Mouse (Mus musculus) heart, adult 2 months (tissue): ENCODE measurements around the gene Xirp2. TPM values are rescaled to one million over a fixed set of nuclear protein-coding genes. Genes with fewer than 3 reads are reported as not detected.

Experiments
- DNase-seq, 2 experiments: peaks; one replicate each; pipeline ENCODE4 v3.0.0; 2021
- H3K27ac ChIP-seq: fragments of 200-600 bp; 2 replicates; pipeline ENCODE4 v1.8.1; 2022
- H3K27me3 ChIP-seq: fragments of 200-500 bp; 2 replicates; pipeline ENCODE4 v1.6.1; 2012; ENCODE audit warnings: mild to moderate bottlenecking, low read length, inconsistent platforms, mixed read lengths; ENCODE audit not compliant: control insufficient read depth, insufficient read depth
- H3K36me3 ChIP-seq: fragments of 200-500 bp; 2 replicates; pipeline ENCODE4 v1.6.1; 2012; ENCODE audit warnings: low read length, inconsistent platforms; ENCODE audit not compliant: control insufficient read depth, insufficient read depth
- H3K4me1 ChIP-seq: fragments of 200-500 bp; 2 replicates; pipeline ENCODE4 v1.6.1; 2011; ENCODE audit warnings: low read length; ENCODE audit not compliant: control insufficient read depth, insufficient read depth
- H3K4me3 ChIP-seq: fragments of 200-600 bp; 2 replicates; pipeline ENCODE4 v1.8.1; 2022
- H3K79me2 ChIP-seq: fragments of 200-500 bp; replicated peaks from 2 replicates; pipeline ENCODE4 v1.6.1; 2012; ENCODE audit warnings: mild to moderate bottlenecking, inconsistent platforms, low read length, moderate library complexity, mixed read lengths; ENCODE audit not compliant: control insufficient read depth, insufficient read depth
- H3K9ac ChIP-seq: fragments of 200-500 bp; 2 replicates; pipeline ENCODE4 v1.6.1; 2012; ENCODE audit warnings: low read depth, mild to moderate bottlenecking, control low read depth, inconsistent platforms, low read length, mixed read lengths
- CTCF ChIP-seq: fragments of 200-600 bp; IDR thresholded peaks from 2 replicates; pipeline ENCODE4 v1.8.1; 2022; ENCODE audit warnings: antibody characterized with exemption, mild to moderate bottlenecking, moderate library complexity
- EP300 ChIP-seq: fragments of 200-500 bp; IDR thresholded peaks from 2 replicates; pipeline ENCODE4 v1.6.1; 2011; ENCODE audit warnings: low read depth, low read length, control low read depth; ENCODE audit not compliant: insufficient read depth
- POLR2A ChIP-seq: fragments of 200-500 bp; IDR thresholded peaks from 2 replicates; pipeline ENCODE4 v1.6.1; 2011; ENCODE audit warnings: mild to moderate bottlenecking, low read depth, low read length, control low read depth; ENCODE audit not compliant: insufficient read depth
- WGBS: fragments of 180-500 bp; shearing (Covaris S2); methylation state at CpG from one replicate; pipeline ENCODE4 v1.1.7; 2018; 5-methylcytosine and 5-hydroxymethylcytosine counted together
- intact Hi-C: fragments of 180-260 bp; cut with DNase I; formaldehyde crosslinking; loops from one replicate; pipeline ENCODE4 v1.15.1; 2025
- polyA plus RNA-seq: library from polyadenylated mRNA; depleted of rRNA; stranded (reverse); fragments of >200 nt; gene quantifications from 2 replicates; pipeline ENCODE4 v1.2.3, GENCODE M21; 2012
- total RNA-seq, 2 experiments: library from RNA; stranded (reverse); gene quantifications; 2 replicates each; pipeline ENCODE4 v1.2.3; 2021

Gene Xirp2
- total and polyA plus RNA-seq, 3 experiments: 13.6 to 321 (median 268) TPM

DNA sequence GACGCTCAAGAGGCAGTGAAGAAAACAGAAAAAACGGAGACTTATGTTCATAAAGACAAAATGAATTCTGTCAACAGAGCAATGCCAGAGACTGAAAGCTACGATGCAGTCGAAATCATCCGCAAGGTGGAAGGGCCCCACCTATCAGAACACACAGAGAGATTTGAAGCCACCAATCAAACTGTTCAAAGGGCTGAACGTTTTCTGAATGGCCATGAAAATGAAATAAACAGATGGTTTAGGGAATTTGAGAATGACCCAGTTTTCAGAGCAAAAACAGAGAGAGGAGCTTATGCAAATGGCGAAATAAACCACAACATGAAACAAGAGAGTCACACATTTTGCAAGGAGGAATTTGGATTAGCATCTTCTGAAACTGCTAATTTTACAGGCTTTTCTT lies 70.6 kb downstream of the Xirp2 start:
- TF ChIP-seq POLR2A (no peak), CTCF (no peak)
- no peak overlapping the region for H3K4me3 ChIP-seq
- H3K4me1 ChIP-seq: no peaks in the 10 kb centered on the region
- no peaks in the 10 kb centered on the region for H3K79me2 ChIP-seq
- no peak overlapping the region for H3K27ac ChIP-seq
- H3K27me3 ChIP-seq: no peaks in the 10 kb centered on the region
- WGBS: 86% methylated on average over 7 of the region's 7 CpGs
- H3K9ac ChIP-seq: no peak overlapping the region
- no peaks in the 10 kb centered on the region for H3K36me3 ChIP-seq
- intact Hi-C loops: no loop called here
- no peak for DNase-seq

DNA sequence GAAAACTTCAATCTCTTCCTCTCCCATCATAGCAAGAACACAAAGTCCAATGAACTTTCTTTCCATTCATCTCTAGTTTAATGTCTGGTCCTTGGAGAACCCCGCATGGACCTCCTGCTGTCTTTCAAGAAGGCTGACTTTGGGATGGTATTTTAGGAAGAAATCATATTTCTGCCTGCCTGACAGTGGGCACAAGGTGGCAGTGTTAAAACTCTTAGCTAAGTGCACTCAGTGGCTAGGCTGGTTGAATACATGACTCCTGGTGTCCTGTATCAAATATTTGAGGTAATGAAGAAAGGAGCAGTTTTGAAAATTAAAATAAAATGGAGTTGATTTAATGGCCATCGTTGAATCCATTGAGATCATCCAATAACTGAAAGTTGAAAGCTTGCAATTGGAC lies 89.5 kb downstream of the Xirp2 start:
- H3K4me3 ChIP-seq: no peak overlapping the region
- DNase-seq: no peak
- no peak overlapping the region for H3K9ac ChIP-seq
- no peaks in the 10 kb centered on the region for H3K79me2 ChIP-seq
- 95% methylated on average over 2 of the region's 2 CpGs for whole genome bisulfite sequencing
- H3K27me3 ChIP-seq: no peaks in the 10 kb centered on the region
- no peaks in the 10 kb centered on the region for H3K36me3 ChIP-seq
- no peaks in the 10 kb centered on the region for H3K4me1 ChIP-seq
- intact Hi-C loops: loop anchor here (10.0 kb wide), 1 partner anchor 809 kb away; no protein-coding TSS in a partner anchor
- TF ChIP-seq EP300 (no peak), CTCF (peak; percentile 59), POLR2A (no peak)
- no peak overlapping the region for H3K27ac ChIP-seq

DNA sequence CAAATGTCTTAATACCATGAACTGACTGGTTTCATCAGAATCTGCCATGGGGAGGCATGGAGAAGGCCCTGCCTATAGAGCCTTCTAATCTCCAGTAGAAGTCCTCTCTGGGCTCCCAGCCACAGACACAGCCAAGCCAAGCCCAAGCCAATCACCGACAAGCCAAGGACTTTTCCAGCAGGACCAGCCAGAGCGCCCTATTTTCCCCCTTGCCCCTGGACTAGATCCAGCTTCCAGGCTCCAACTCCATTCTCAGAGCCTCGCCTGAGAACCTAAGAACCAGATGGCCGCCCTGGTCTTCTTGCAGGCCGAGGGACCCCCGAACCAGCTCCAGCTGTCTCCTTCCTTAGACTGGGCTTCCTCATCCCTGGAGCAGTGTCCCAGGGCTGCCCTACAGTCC lies 93.6 kb downstream of the Xirp2 start:
- no peak overlapping the region for H3K27ac ChIP-seq
- no peaks in the 10 kb centered on the region for H3K36me3 ChIP-seq
- no peaks in the 10 kb centered on the region for H3K27me3 ChIP-seq
- 73% methylated on average over 6 of the region's 6 CpGs for WGBS
- no peaks in the 10 kb centered on the region for H3K4me1 ChIP-seq
- H3K79me2 ChIP-seq: no peaks in the 10 kb centered on the region
- H3K4me3 ChIP-seq: no peak overlapping the region
- TF ChIP-seq EP300 (no peak), CTCF (no peak), POLR2A (no peak)
- peak in 1 of 2 experiments; percentile 7 for DNase-seq
- intact Hi-C loops: loop anchor here (10.0 kb wide), 1 partner anchor 805 kb away; no protein-coding TSS in a partner anchor
- H3K9ac ChIP-seq: no peak overlapping the region

GRCm38 (mm10) chr2:67541957-67542696 lies 96.3 kb downstream of the Xirp2 start:
- no peak for TF ChIP-seq EP300
- Histone ChIP-seq H3K79me2 (no peaks in the 10 kb centered on the region), H3K36me3 (no peaks in the 10 kb centered on the region), H3K4me3 (no peak overlapping the region), H3K4me1 (no peaks in the 10 kb centered on the region), H3K27ac (no peak overlapping the region), H3K9ac (no peak overlapping the region), H3K27me3 (no peaks in the 10 kb centered on the region)
- intact Hi-C loops: no loop called here
- no peak for DNase-seq
- WGBS: 60% methylated on average over 11 of the region's 11 CpGs

DNA sequence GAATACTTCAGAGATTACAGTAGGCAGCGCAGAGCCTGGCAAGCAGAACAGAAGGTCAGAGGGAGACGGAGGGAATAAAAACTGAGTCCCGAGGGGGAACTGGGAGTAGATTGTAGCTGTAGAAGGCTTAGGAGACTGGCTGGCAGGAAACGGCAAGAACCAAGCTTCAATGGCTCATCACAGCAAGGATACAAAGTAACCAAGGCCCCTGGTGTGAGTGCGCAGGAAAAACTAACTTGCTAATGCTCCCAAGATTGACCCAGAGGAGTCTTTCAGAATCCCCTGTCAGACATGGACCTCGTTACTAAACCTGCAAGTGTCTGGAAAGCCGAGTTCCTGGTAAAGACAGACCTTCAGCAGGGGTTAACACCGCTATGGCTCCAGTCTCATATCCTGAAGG lies 98.6 kb downstream of the Xirp2 start:
- intact Hi-C loops: no loop called here
- H3K36me3 ChIP-seq: no peaks in the 10 kb centered on the region
- TF ChIP-seq CTCF (no peak), EP300 (no peak), POLR2A (no peak)
- H3K27me3 ChIP-seq: no peaks in the 10 kb centered on the region
- no peak for DNase-seq
- no peak overlapping the region for H3K27ac ChIP-seq
- H3K4me3 ChIP-seq: no peak overlapping the region
- no peaks in the 10 kb centered on the region for H3K79me2 ChIP-seq
- H3K9ac ChIP-seq: no peak overlapping the region
- H3K4me1 ChIP-seq: no peaks in the 10 kb centered on the region
- WGBS: 63% methylated on average over 8 of the region's 8 CpGs

GRCm38 (mm10) chr2:67564851-67565479 lies 119.2 kb downstream of the Xirp2 start:
- H3K27ac ChIP-seq: peak overlapping the region; percentile 51
- no peaks in the 10 kb centered on the region for H3K27me3 ChIP-seq
- H3K9ac ChIP-seq: peak overlapping the region; percentile 2
- peak overlapping the region; percentile 61 for H3K4me3 ChIP-seq
- 4% methylated on average over 23 of the region's 23 CpGs for WGBS
- no peaks in the 10 kb centered on the region for H3K79me2 ChIP-seq
- intact Hi-C loops: no loop called here
- TF ChIP-seq EP300 (no peak), CTCF (peak; percentile 44), POLR2A (no peak)
- no peaks in the 10 kb centered on the region for H3K36me3 ChIP-seq
- DNase-seq: peak in 1 of 2 experiments; percentile 51
- no peaks in the 10 kb centered on the region for H3K4me1 ChIP-seq
